Mouse (Mus musculus) thymus, adult 2 months (tissue): ENCODE measurements at regions not wholly inside any gene's neighbourhood (a gene's known extent, or its start where the extent isn't known, plus 50 kb on each side); places are given as distances from the start of the nearest gene placed in this dataset.

Experiments
- CTCF ChIP-seq: fragments of 200-500 bp; IDR thresholded peaks from 2 replicates; pipeline ENCODE4 v1.5.1; 2012; ENCODE audit warnings: mild to moderate bottlenecking, control low read depth, low read length, moderate library complexity, borderline replicate concordance; ENCODE audit not compliant: control insufficient read depth, poor library complexity, insufficient read depth; ENCODE audit errors: extremely low read depth
- POLR2A ChIP-seq: fragments of 200-500 bp; IDR thresholded peaks from 2 replicates; pipeline ENCODE4 v1.6.1; 2012; ENCODE audit warnings: mild to moderate bottlenecking, low read length, control low read depth, moderate library complexity; ENCODE audit not compliant: control insufficient read depth, poor library complexity, insufficient read depth; ENCODE audit errors: extremely low read depth

DNA sequence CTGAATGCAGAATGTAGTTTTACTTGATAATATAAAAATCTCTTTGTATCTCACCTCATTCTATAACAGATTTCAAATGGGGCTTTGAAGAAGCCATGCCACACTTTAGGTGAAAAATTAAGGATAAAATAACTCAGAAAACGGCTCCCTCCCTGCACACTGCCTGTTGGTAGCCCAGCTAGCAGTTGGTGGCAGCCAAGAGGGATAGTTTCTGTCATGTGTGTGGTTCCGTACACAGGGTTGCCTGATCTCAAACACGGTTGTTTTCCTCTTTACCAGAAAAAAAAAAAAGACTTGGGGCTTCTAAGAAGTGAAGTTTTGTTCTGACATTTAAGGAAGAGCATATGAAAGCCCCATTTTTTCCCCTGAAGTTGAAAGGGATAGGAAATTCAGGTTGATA, 773.1 kb upstream of the Car8 start:
- TF ChIP-seq POLR2A (no peak), CTCF (no peak)
